Mouse (Mus musculus) myocyte (in vitro differentiated cells): ENCODE results near the gene Gm10972.

Source experiments
- CEBPB ChIP-seq: IDR thresholded peaks from 2 replicates; pipeline ENCODE4 v1.6.1; 2011; ENCODE audit warnings: mild to moderate bottlenecking, moderate library complexity; ENCODE audit not compliant: poor library complexity, insufficient read depth, severe bottlenecking
- MAX ChIP-seq: IDR thresholded peaks from one replicate; pipeline ENCODE4 v1.6.1; 2011; ENCODE audit warnings: low read depth, mild to moderate bottlenecking, control low read depth
- MYOD1 ChIP-seq, 3 experiments: IDR thresholded peaks; one replicate each; pipeline ENCODE4 v1.6.1; 2011; ENCODE audit warnings: control low read depth in 2 of 3, low read depth in 2 of 3, mild to moderate bottlenecking in 2 of 3, moderate library complexity in 1 of 3; ENCODE audit not compliant: insufficient read length in 2 of 3, control insufficient read depth in 1 of 3
- POLR2A ChIP-seq: IDR thresholded peaks from one replicate; pipeline ENCODE4 v1.6.1; 2011; ENCODE audit warnings: low read depth, mild to moderate bottlenecking, control low read depth, moderate library complexity; ENCODE audit not compliant: insufficient read length
- POLR2AphosphoS2 ChIP-seq: IDR thresholded peaks from one replicate; pipeline ENCODE4 v1.6.1; 2011; ENCODE audit warnings: low read depth, control low read depth; ENCODE audit not compliant: insufficient read length
- SRF ChIP-seq: IDR thresholded peaks from one replicate; pipeline ENCODE4 v1.6.1; 2011; ENCODE audit warnings: low read depth; ENCODE audit not compliant: control insufficient read depth, insufficient read length
- TCF12 ChIP-seq: IDR thresholded peaks from one replicate; pipeline ENCODE4 v1.6.1; 2011; ENCODE audit warnings: mild to moderate bottlenecking, control low read depth; ENCODE audit not compliant: poor library complexity, insufficient read depth, severe bottlenecking
- USF1 ChIP-seq: IDR thresholded peaks from one replicate; pipeline ENCODE4 v1.6.1; 2011; ENCODE audit warnings: low read depth, mild to moderate bottlenecking, control low read depth, moderate library complexity

DNA sequence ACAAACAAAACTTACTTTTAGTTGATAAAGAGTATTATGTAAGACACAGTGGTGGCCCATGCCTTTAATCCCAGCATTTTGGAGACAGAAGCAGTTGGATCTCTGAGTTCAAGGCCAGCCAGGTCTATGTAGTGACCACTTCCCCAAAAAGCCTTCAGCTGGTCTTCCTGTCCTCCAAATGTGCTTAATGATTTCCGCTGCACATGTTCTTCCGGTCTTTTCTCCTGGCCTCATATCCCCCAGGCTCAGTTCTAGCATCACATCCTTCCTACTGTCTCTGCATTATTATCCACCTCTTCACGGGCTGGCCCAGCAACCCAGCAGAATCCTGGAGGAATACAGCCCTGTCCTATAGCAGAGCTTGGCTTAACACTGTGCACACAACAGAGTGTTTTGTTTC is 33.3 kb upstream of the Gm10972 start:
- TF ChIP-seq MAX (no peak), POLR2A (no peak), MYOD1 (IDR thresholded peaks at IDR 0.05; ENCODE audit: control insufficient read depth in 1 of 3, insufficient read length in 2 of 3, low read depth in 2 of 3) (no peak), POLR2AphosphoS2 (no peak), SRF (no peak), TCF12 (no peak), CEBPB (no peak), USF1 (no peak)
